Mouse (Mus musculus): ENCODE measurements around the gene Wbp2nl.
A peak's percentile ranks its signal among the peaks of the same experiment; 100 is the strongest.
"Not testable (repeated sequence)": the region's sequence is repeated elsewhere in the genome, so short reads cannot be mapped to it uniquely, and the experiment has no call there.

Gene Wbp2nl

GRCm38 (mm10) chr15:82348999-82349341, 50.2 kb downstream of the Wbp2nl start:
- no peak for DNase-seq (ENCODE audit: low spot score)

GRCm38 (mm10) chr15:82350349-82350748, 51.6 kb downstream of the Wbp2nl start:
- no peak for DNase-seq (ENCODE audit: low spot score)

GRCm38 (mm10) chr15:82351480-82351879, 52.7 kb downstream of the Wbp2nl start:
- no peak for DNase-seq (ENCODE audit: low spot score)

GRCm38 (mm10) chr15:82353078-82353744, 54.5 kb downstream of the Wbp2nl start:
- no peak for DNase-seq (ENCODE audit: low spot score)

GRCm38 (mm10) chr15:82353745-82354113, 55.0 kb downstream of the Wbp2nl start:
- DNase-seq (ENCODE audit: low spot score) = no peak

GRCm38 (mm10) chr15:82354126-82354945, 55.6 kb downstream of the Wbp2nl start, which contains the start of gene Ndufa6:
Ndufa6 (minus strand) TSS chr15:82354322.
- DNase-seq (ENCODE audit: low spot score) = peak; percentile 84

- no peak for DNase-seq (ENCODE audit: low spot score)
Observed at GRCm38 (mm10) chr15:82358431-82359260, 59.9 kb downstream of the Wbp2nl start.

GRCm38 (mm10) chr15:82361459-82362018, 62.8 kb downstream of the Wbp2nl start:
- DNase-seq (ENCODE audit: low spot score) = no peak

GRCm38 (mm10) chr15:82362234-82362633, 63.5 kb downstream of the Wbp2nl start:
- DNase-seq (ENCODE audit: low spot score) = no peak

- not testable (repeated sequence) for DNase-seq (ENCODE audit: low spot score)
Observed at GRCm38 (mm10) chr15:82363801-82364200, 65.0 kb downstream of the Wbp2nl start.
